Mouse (Mus musculus): ENCODE results near the gene Pcx. TPM values are rescaled to one million over a fixed set of nuclear protein-coding genes. Genes with fewer than 3 reads are reported as not detected.

Gene Pcx
- total and polyA plus RNA-seq, 3 experiments = 39.0 to 52.5 (median 44.8) TPM

- no peaks in the 10 kb centered on the region for H3K79me2 ChIP-seq (replicated peaks; ENCODE audit: control insufficient read depth, insufficient read depth, low read length)
- no peak overlapping the region for H3K27ac ChIP-seq
- no peaks in the 10 kb centered on the region for H3K36me3 ChIP-seq (ENCODE audit: control insufficient read depth, insufficient read depth, low read length)
- no peak overlapping the region for H3K4me3 ChIP-seq
- DNase-seq = no peak
- TF ChIP-seq POLR2A (IDR thresholded peaks at IDR 0.05; ENCODE audit: insufficient read depth, low read depth, low read length) = no peak
- TF ChIP-seq CTCF (IDR thresholded peaks at IDR 0.05) = no peak
- no peak for TF ChIP-seq EP300 (IDR thresholded peaks at IDR 0.05; ENCODE audit: insufficient read depth, low read depth, low read length)
- WGBS = 43% methylated on average over 4 of the region's 4 CpGs
- no peaks in the 10 kb centered on the region for H3K4me1 ChIP-seq (ENCODE audit: control insufficient read depth, insufficient read depth, low read length)
- no peaks in the 10 kb centered on the region for H3K27me3 ChIP-seq (ENCODE audit: control insufficient read depth, insufficient read depth, low read length)
- no peak overlapping the region for H3K9ac ChIP-seq (ENCODE audit: low read depth, low read length)
- intact Hi-C loops (cut with DNase I) = no loop called here
These were observed 28.9 kb upstream of the Pcx start for GRCm38 (mm10) chr19:4481326-4481725.

DNA sequence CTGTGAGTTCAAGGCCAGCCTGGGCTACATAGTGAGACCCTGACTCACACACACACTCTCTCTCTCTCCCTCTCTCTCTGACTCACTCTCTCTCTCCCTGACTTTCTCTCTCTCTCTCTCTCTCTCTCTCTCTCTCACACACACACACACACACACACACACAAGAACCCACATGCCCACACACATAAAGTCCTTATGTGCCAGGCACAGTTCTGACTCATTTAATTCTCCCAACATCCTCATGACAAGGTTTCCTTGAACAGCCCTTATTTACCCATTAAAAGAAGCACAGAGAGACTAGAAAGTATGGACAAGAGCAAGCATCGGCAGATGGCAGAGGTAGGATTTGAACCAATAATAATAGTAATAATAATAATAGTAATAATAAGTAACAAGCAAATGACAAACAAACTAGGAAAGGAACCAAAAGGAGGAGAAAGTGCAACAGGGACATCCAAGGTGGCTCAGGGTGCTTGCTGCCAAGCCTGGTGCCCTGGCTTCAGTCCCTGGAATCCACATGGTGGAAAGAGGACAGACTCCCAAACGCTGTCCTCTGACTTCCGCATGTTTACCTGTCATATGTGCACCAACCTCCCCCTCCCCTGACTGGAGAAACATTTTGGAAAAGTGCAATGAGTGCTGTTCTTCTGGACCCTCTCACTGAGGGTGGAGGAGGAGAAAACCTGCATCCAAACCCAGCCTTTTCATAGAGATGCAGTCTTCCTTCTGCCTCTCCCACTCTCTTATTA is 28.0 kb upstream of the Pcx start:
- WGBS = 58% methylated on average over 3 of the region's 3 CpGs
- no peaks in the 10 kb centered on the region for H3K27me3 ChIP-seq (ENCODE audit: control insufficient read depth, insufficient read depth, low read length)
- no peak overlapping the region for H3K9ac ChIP-seq (ENCODE audit: low read depth, low read length)
- no peaks in the 10 kb centered on the region for H3K4me1 ChIP-seq (ENCODE audit: control insufficient read depth, insufficient read depth, low read length)
- no peaks in the 10 kb centered on the region for H3K79me2 ChIP-seq (replicated peaks; ENCODE audit: control insufficient read depth, insufficient read depth, low read length)
- TF ChIP-seq POLR2A (IDR thresholded peaks at IDR 0.05; ENCODE audit: insufficient read depth, low read depth, low read length) (no peak), EP300 (IDR thresholded peaks at IDR 0.05; ENCODE audit: insufficient read depth, low read depth, low read length) (peak; percentile 60; the same call in 1 of the 2 replicates)
- H3K4me3 ChIP-seq = no peak overlapping the region
- H3K36me3 ChIP-seq (ENCODE audit: control insufficient read depth, insufficient read depth, low read length) = no peaks in the 10 kb centered on the region
- DNase-seq = peak; percentile 35 to 43
- H3K27ac ChIP-seq = no peak overlapping the region
- intact Hi-C loops (cut with DNase I) = no loop called here

GRCm38 (mm10) chr19:4485006-4485405 is 25.3 kb upstream of the Pcx start:
- Histone ChIP-seq H3K4me1 (ENCODE audit: control insufficient read depth, insufficient read depth, low read length) (no peaks in the 10 kb centered on the region), H3K27ac (no peak overlapping the region), H3K36me3 (ENCODE audit: control insufficient read depth, insufficient read depth, low read length) (no peaks in the 10 kb centered on the region), H3K9ac (ENCODE audit: low read depth, low read length) (no peak overlapping the region), H3K27me3 (ENCODE audit: control insufficient read depth, insufficient read depth, low read length) (no peaks in the 10 kb centered on the region), H3K4me3 (no peak overlapping the region), H3K79me2 (replicated peaks; ENCODE audit: control insufficient read depth, insufficient read depth, low read length) (no peaks in the 10 kb centered on the region)
- intact Hi-C loops (cut with DNase I) = no loop called here
- TF ChIP-seq EP300 (IDR thresholded peaks at IDR 0.05; ENCODE audit: insufficient read depth, low read depth, low read length) (no peak), CTCF (IDR thresholded peaks at IDR 0.05) (no peak), POLR2A (IDR thresholded peaks at IDR 0.05; ENCODE audit: insufficient read depth, low read depth, low read length) (no peak)
- no peak for DNase-seq
- WGBS = 32% methylated on average over 5 of the region's 5 CpGs

GRCm38 (mm10) chr19:4487877-4488276 is 22.4 kb upstream of the Pcx start:
- no peak overlapping the region for H3K9ac ChIP-seq (ENCODE audit: low read depth, low read length)
- DNase-seq = no peak
- TF ChIP-seq CTCF (IDR thresholded peaks at IDR 0.05) (no peak), POLR2A (IDR thresholded peaks at IDR 0.05; ENCODE audit: insufficient read depth, low read depth, low read length) (no peak), EP300 (IDR thresholded peaks at IDR 0.05; ENCODE audit: insufficient read depth, low read depth, low read length) (no peak)
- no peak overlapping the region for H3K4me3 ChIP-seq
- H3K27ac ChIP-seq = no peak overlapping the region
- no peaks in the 10 kb centered on the region for H3K36me3 ChIP-seq (ENCODE audit: control insufficient read depth, insufficient read depth, low read length)
- no peaks in the 10 kb centered on the region for H3K79me2 ChIP-seq (replicated peaks; ENCODE audit: control insufficient read depth, insufficient read depth, low read length)
- H3K27me3 ChIP-seq (ENCODE audit: control insufficient read depth, insufficient read depth, low read length) = no peaks in the 10 kb centered on the region
- H3K4me1 ChIP-seq (ENCODE audit: control insufficient read depth, insufficient read depth, low read length) = no peaks in the 10 kb centered on the region; the same call in 1 of the 2 replicates
- WGBS = 51% methylated on average over 2 of the region's 2 CpGs
- intact Hi-C loops (cut with DNase I) = no loop called here

DNA sequence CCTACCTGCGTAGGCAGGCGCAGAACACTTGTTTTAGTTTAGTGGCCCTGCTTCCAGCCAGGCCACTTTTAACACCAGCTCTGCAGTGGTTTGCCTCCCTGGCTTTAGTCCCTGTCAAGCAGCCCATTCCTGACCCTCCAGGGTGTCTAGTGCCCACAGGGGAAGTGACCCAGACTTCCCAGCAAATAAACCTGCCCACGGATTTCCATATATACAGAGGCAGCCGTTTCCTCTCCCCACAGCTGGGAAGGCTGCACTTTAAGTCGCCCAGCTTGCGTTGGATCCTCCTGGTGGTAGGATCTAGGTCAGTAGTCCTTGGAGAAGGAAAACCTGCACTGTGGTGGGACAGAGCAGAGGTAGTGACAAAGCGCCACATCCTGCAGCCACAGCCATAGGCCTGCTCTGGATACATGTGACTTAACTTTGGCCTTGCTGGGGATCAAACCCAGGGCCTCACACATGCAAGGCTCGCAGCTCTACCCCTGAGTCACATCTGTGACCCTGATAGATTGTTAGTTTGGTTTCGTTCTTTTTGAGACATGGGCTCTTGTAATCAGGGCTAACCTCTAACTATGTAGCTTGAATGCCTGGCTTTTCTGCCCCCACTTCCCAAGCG is 19.1 kb upstream of the Pcx start:
- no peak for TF ChIP-seq POLR2A (IDR thresholded peaks at IDR 0.05; ENCODE audit: insufficient read depth, low read depth, low read length)
- no peak for TF ChIP-seq EP300 (IDR thresholded peaks at IDR 0.05; ENCODE audit: insufficient read depth, low read depth, low read length)
- TF ChIP-seq CTCF (IDR thresholded peaks at IDR 0.05) = no peak
- DNase-seq = no peak
- Histone ChIP-seq H3K36me3 (ENCODE audit: control insufficient read depth, insufficient read depth, low read length) (no peaks in the 10 kb centered on the region), H3K27me3 (ENCODE audit: control insufficient read depth, insufficient read depth, low read length) (no peaks in the 10 kb centered on the region), H3K79me2 (replicated peaks; ENCODE audit: control insufficient read depth, insufficient read depth, low read length) (no peaks in the 10 kb centered on the region), H3K9ac (ENCODE audit: low read depth, low read length) (no peak overlapping the region), H3K4me1 (ENCODE audit: control insufficient read depth, insufficient read depth, low read length) (no peaks in the 10 kb centered on the region; the same call in 1 of the 2 replicates), H3K4me3 (no peak overlapping the region), H3K27ac (no peak overlapping the region)
- intact Hi-C loops (cut with DNase I) = no loop called here
- 63% methylated on average over 10 of the region's 10 CpGs for WGBS

Data from heart, adult 2 months (tissue).